Mouse (Mus musculus) megakaryocyte-erythroid progenitor cell, adult 5 weeks (primary cell): ENCODE data around the gene Soga1. TPM values are rescaled to one million over a fixed set of nuclear protein-coding genes. Genes with fewer than 3 reads are reported as not detected.

Source experiments
- polyA plus RNA-seq: library from polyadenylated mRNA; stranded (reverse); fragments of >175 nt; gene quantifications from 2 replicates; pipeline ENCODE4 v1.2.3, GENCODE M21; 2012

The Soga1 gene
- 10.3 and 19.8 TPM in 2 replicates for polyA plus RNA-seq

DNA sequence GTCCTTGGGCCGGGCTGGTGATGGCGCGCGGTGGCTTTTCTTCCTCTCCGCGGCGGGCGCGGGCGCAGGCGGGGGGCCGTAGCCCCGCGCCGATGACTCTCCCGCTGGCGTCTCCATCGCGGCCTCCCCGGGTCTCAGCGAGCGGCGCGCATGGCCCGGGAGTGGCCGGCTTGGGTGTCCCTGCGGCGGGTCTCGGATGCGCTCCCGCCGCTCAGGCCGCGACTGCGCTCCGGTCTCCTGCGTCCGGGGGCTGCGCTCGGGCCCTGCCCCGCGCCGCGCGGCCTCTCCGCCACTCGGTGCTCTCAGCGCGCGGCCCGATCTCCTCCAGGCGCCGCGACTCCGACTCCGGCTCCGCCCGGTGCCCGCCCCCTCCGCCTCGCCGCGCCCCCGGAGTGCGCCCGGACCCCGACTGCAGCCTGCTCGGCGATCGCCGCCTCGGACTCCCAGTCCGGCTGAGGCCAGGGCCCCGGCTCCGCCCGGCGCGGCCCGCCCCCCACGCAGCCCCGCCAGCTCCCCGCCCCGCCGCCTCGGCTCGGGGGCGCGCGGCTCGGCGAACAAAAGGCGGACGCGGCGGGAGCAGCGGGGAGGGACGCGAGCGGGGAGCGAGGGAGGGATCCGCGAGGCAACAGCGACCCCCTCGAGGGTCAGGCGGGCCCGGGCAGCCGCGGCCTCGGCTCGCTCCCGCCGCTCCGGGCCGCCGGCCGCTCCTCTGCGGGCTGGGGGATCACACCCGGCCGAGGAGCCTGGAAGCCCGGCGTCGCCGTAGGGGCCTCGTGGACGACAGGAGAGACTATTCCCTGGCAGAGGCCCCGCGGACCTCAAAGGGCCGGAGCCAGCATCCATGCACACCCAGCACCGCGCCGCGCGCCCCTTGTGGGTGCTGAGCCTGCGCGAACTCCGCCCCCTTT is at the start of gene Soga1:
Gene Soga1, minus strand, starts transcription at position 462 of the 908 bp plus-strand sequence.

GRCm38 (mm10) chr2:157086796-157087195 is 7.7 kb upstream of the Soga1 start, which contains the start of gene Tldc2:
TSS of gene Tldc2 (plus strand) at chr2:157087055.

DNA sequence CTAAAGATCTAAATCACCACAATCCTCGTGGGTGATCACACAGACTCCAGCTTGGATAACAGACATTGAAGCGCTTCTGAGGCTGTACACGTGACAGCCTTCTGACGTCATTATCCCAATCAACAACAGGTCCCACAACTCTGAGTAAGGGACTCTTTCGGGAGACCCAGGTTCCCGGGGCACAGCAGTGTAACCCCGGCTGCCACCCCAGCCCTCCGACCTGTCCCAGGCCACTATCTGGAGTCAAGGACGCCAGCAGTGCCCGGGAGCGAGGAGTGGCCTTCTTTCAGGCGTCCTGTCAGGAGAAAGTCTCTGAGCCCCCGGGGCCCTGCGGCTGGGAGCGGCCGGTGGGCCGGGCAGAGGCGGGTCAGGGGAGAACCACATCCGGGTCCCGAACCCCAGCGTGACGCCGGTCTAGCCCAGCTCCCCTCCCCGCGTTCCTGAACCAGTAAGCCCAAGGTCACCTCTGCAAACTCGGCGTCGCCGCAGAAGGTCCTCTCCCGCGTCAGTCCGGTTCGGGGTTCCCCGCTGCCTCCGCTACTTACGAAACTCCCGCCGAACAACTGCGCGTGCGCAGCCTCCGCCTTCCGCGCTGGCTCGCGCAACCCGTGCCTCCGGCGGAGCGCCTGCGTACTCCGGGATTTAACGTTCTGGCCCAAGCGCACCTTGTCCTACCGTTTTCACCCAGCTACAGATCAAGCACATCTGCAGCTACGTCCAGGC is 72.4 kb downstream of the Soga1 start, which contains the start of gene Dsn1:
Gene Dsn1, minus strand, starts transcription at position 644 of the 723 bp plus-strand sequence.

GRCm38 (mm10) chr2:156991470-156992319 is 87.4 kb downstream of the Soga1 start, which contains the start of gene Ndrg3:
TSS of gene Ndrg3 (minus strand) at chr2:156992056.

Other genes starting within 250 kb of the Soga1 start
- 55.5 and 90.2 TPM in 2 replicates for gene Tgif2, start 239.2 kb downstream of the Soga1 start, polyA plus RNA-seq
- gene 4930518I15Rik, start 221.3 kb downstream of the Soga1 start, polyA plus RNA-seq = not detected in 2 replicates
- gene Rab5if, start 216.1 kb downstream of the Soga1 start, polyA plus RNA-seq = 92.2 and 94.5 TPM in 2 replicates
- 1.5 and 1.9 TPM in 2 replicates for gene Sla2, start 192.1 kb downstream of the Soga1 start, polyA plus RNA-seq
- gene Ndrg3, start 87.2 kb downstream of the Soga1 start, polyA plus RNA-seq = 2.4 and 4.0 TPM in 2 replicates
- gene Dsn1, start 72.1 kb downstream of the Soga1 start, polyA plus RNA-seq = 2.0 and 2.5 TPM in 2 replicates
- gene Tldc2, start 7.8 kb upstream of the Soga1 start, polyA plus RNA-seq = not detected in 2 replicates
- gene Samhd1, start 56.0 kb upstream of the Soga1 start, polyA plus RNA-seq = 19.1 and 25.5 TPM in 2 replicates
- 7.3 and 9.9 TPM in 2 replicates for gene Rbl1, start 125.3 kb upstream of the Soga1 start, polyA plus RNA-seq
- 198 and 249 TPM in 2 replicates for gene Rpn2, start 199.8 kb upstream of the Soga1 start, polyA plus RNA-seq
- gene Mroh8, start 200.3 kb upstream of the Soga1 start, polyA plus RNA-seq = 0.30 and 0.80 TPM in 2 replicates